Mouse (Mus musculus): ENCODE measurements around the gene Prpf18.

DNA sequence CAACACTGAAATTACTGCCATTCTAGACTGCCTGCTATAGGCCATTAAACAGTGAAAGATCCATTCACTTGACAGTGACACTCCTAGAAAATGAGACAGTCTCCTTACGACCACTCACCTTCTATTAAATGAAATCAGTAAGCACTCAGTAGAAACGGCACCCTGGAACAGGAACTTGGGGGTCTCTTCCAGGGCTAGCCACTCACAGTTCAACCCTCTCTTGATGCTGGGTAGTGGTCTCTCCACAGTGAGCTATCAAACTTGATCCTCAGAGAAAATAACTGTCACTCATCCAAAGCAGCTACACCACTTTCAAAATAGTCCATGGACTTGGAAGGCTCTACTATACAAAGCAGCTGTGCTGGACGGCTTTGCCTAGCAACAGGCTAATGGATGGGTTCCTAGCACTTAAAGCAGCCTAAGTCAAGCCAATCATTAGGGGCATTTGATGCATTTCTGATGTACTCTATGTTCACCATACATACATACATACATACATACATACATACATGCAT is 30.4 kb downstream of the Prpf18 start:
- no peak for TF ChIP-seq CTCF (IDR thresholded peaks at IDR 0.05; ENCODE audit: control insufficient read depth, insufficient read depth, low read length)
- TF ChIP-seq POLR2A (IDR thresholded peaks at IDR 0.05; ENCODE audit: borderline replicate concordance, control insufficient read depth, low read depth, low read length), result no peak
